Mouse (Mus musculus) lung, adult 18-20 months (tissue): ENCODE data around the gene Gng7.

Experiments
- DNase-seq, 2 experiments: peaks; one replicate each; pipeline ENCODE4 v3.0.0; 2022; ENCODE audit warnings: mixed read lengths in 2 of 2

Gng7 gene

DNA sequence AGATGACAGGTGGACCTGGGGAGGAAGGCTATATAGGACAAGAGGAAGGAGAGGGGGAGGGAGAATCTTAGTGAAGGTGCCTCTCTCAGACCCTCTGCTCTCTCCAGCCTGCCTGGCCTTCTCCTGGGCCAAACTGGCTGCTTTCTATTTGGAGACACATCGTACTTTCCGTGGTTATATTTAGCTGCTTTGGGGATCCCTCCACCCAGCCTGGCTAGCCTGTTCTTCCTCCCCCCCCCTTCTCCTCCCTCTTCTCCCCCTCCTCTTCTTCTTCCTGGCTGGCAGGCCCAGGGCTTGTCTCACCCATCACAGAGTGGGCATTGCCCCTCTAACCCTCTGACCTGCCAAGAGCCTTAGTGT, 73.8 kb downstream of the Gng7 start:
- no peak for DNase-seq

DNA sequence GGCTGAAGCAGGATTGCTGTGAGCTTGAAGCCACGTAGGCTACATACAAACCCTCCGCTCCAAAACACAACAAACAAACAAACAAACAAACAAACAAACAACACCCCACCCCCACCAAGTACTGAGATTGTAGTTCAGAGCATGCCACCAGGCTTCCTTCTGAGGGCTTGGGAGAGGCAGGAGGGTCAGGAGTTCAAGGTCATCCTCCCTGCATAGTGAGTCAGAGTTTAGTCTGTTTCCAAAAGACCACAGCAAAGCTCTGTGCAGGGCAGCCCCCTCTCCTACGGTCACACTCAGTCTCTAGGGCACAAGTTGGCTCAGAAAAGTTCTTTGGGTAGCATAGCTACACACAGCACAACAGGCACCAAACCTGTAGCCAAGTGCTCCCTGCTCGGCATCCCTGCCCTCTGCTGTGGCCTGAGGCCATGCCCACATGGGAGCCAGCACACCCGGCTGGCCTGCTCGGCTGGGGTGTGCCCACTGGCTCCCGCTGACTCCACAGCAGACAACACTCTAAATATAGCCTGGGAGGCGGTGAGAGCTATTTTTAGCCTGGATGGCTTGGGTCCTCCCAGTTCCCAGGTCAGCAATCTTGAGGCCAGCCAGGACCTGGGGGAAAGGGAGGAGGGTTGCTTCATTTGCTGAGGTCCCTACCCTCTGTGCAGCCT, 74.3 kb downstream of the Gng7 start:
- DNase-seq = peak; percentile 84 to 88

DNA sequence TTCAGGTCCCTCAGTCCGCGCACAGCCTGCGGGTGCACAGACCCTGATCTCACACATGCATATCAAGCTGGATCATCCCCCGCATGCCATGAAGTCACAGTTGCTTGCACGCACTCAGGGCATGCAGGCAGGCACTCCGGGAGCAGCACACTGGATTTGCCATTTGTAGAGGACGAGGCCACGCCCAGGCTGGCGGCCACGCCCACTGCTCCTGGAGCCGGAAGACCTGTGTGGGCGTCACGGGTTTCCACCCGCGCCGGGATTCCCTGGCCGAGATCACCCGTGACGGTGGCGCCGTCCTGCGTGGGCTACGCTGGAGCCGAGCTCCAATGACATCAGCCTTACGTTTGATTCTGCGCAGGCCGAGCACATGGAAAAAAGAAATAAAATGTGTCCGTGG, 75.1 kb downstream of the Gng7 start:
- DNase-seq = peak; percentile 90 to 94

DNA sequence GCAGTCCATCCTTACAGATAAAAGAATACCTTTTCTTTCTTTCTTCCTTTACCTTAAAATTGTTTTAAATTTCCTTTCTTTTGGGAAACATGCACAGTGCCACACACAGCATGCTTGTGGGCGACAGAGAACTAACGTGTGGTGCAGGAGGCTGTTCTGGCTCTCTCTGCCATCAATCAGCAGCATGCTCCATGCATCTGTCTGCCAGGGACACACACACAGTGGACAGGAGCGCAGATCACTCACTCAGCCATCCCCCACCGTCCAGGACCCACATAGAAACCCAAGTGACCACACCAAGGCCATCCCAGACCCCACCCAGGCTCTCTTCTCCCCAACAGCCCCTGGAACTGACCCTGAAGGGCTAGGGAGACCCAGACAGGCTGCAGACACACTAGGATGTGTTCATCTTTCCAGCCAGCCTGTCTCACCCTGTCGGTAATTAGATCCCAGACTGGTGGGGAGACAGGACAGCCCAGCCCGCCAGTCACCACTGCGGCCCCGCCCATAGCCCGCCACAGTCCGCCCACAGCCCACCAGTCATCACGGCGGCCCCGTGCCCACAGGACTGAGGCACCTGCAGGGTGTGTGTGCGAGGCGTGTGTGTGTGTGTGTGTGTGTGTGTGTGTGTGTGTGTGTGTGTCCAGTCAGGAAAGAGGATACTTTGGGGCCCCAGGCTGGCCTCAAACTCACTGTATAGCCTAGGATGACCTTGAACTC, 75.8 kb downstream of the Gng7 start:
- DNase-seq = no peak

DNA sequence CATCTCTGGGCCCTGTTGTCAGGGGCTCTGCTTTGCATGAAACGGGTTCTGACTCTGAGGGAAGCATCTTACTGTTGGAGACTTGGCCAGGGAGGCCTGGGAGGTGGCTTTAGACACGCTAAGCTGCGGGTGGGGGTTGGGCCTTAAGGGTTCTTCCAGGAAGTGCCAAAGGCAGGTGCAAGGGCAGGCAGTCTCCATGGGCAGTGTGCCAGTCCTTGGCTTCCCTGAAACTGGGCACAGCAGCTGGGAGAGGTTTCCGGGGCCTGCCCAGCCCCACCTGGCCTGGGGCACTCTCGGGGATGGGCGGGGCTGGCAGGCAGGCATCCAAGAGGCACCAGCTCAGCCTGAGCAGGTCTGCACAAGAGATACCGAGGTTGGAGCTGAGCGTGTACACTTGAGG, 77.1 kb downstream of the Gng7 start:
- DNase-seq = peak; percentile 93 to 96

DNA sequence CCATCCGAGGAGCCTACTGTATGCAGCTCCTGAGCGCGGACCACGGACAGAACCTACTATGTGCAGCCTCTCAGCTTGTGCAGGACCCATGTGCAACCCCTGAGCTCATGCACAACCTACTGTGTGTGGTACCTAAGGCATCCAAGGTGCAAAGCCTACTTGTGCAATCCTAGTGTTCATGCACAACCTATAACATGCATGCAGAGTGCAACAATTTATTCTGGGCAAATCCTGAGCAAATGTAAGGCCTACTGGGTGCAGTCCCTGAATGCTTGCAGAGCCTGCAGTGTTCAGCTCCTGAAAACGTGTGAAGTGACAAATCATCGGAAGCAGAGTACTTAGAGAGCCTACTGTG, 78.0 kb downstream of the Gng7 start:
- DNase-seq = no peak

DNA sequence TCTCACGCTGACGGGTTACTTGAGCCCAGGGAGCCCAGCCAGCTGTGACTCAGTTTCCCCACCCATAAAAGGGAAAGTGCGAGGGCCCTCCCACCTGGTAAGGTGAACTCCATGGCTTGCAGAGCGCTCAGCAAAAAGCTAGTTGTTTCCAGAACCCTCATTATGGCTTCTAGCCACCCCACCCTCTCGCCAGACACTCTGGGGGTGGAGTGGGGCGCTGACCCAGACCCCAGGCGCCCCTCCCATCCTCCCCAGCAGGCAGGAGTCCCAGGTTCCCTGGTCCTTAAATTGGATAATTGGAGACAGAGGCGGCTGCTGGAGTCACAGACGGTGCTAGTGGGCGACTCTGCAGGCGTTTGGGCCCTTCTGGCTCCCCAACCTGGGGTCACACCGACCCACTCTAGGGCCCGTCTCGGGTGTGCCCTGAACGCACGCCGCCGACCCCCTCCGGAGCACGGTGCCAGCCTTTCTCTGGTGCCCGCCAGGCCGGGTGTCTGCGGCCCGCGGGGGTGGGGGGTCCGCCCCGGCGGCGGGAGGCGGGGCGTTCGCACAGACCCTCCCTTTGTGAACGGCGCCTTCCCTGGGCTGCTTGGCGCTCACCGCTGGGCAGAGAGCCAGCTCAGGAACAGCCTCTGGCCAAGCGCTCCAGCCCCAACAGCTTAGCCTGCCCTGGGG, 78.5 kb downstream of the Gng7 start:
- peak; percentile 80 to 84 for DNase-seq

DNA sequence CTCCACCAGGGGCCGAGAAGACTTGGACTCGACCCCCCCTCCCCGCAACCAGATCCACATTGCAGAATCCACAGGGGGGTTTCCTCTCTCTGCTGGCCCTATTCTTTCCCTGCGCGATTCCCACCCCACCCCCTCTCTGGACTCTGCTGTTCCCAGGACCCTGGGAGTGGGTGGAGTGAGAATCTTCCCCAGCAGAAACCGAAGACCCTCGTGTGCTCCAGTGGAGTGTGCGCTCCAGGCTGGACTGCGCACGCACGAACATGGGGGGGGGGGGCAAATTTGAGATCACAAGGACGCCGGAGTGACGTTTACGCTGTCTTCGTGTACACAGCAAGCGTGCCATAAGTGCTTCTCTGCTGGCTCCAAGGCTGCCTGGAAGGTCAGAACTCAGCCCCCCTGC, 79.0 kb downstream of the Gng7 start:
- DNase-seq = no peak

DNA sequence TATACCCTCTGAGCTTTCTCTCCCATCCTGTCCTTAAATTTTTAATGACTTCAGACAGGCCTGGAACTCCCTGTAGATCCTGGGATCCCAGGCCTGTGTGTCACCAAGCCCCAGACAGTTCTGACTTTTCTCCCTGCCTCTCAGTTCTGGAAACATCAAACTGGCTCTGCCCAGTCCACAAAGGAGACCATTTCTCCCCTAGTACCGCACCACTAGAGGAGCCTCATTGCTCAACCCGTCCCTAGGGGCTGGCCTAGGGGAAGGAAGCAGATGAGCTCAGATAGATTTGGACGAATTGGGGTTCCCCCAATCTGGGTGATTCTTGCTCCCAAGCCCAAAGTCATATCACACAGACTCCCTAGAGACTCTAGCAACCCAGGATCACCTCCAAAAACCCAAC, 79.5 kb downstream of the Gng7 start:
- no peak for DNase-seq

DNA sequence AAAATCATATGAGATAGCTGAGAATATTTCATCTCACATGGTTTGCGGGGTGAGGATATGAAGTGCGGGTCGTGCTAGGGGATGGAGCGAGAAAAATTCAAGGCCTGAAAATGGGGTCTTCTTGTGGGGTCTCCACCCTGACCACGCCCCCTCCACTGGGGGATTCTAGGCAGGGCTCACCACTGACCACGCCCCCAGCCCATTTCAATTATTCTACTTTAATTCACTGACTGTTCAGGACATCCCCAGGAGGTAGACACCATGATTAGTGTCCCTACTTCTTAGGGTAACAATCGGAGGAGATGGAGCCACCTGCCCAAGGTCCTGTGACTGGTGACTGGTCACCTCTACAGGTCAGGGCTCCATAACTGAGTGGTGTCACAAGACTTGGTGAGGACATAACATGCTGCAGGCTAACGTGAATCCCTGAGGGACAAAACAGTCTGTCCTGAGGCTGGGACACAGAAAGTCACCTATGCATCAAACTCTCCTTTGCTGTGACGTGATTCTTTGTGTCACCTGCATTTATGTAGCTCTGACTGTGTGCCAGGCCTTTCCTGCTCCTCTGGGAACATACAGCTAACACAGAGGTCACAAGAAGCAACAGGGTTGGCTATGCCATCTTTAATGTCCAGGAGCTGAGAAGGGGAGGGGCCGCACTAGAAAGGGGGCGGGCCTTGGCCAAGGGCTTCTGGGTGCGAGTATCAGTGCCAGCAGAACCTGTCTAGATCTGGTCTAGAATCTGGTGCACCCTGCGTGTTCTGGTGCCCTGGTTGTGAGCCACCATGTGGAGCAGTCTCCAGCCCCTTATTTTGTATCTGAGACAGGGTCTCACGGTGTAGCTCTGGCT, 80.4 kb downstream of the Gng7 start:
- peak in 1 of 2 experiments; percentile 43 for DNase-seq

DNA sequence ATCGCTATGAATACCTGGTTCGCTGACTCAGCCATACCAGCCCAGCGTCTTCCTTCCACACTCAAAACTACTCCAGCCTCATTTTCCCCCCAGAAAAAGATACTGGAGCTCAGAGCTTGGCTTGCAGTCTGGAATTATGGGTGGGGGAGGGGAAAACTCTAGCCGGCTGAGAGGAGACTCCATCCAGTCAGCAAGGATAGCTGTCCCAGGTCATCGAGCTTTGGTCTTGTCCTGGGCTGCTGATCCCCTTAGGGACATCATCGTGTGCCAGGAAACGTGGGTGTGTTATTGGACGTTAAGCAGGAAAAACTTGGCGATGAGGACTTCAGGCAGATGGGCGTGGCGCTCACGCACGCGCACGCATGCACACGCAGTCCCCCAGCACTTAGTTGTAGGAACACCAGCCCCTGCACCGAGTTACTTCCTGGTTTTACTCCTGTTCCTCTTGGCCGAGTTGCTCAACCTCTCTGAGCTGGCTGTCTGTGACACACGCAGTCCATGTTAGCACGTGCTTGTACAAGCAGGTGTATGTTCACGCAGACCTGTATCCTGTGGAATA, 81.2 kb downstream of the Gng7 start:
- peak; percentile 72 to 82 for DNase-seq

DNA sequence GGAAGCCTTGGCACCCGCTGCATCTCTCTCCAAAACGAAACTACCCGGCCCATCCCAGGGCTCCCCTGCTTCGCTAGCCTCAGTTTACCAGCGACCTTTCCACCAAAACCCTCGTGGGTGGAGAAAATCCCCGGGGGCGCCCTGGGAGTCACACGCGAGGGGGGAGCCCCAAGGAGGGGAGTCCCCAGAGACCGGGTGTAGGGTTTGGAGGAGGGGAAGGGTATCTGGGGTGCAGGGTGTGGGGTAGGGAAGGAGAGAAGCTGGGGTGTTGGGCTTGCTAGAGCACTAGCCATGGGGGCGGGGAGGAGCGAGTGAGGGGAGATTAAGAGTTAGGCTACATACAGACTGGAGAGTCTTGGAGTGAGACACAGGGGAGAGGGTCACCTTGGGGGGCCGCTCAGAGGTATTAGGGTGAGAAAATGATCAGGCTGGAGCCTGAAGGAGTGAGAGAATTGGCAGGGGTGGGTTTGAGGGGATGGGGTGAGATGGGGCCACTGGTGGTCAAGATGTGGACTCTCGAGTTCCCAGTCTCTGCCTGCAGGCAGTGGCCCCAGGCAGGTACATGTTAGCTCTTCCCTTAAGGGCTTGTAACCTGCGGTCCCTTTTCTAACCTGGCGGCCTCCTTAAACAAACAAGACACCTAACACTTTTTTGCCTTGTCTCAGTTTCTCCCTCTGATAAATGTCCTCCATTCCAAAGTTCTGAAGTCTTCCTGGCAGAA, 81.9 kb downstream of the Gng7 start:
- peak in 1 of 2 experiments; percentile 33 for DNase-seq

DNA sequence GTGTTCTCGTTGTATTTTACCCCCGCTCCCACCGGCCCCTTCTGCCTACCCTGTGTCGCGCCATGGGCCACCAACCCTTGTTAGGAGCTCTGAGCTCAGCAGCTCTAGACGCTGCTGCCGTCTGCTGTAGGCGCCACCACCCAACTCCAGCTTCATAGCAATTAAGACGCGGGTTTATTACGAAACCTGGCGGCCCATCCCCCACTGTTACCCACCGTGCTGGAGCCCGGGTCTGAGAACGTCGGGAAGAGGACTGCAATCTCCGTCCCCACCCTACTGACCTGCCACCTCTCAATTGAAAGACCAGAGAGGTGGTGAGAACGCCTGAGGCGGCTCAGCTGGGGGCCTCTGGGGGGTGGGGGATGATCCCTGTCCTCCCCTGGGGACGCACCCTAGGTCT, 82.5 kb downstream of the Gng7 start:
- DNase-seq = peak; percentile 70 to 75

DNA sequence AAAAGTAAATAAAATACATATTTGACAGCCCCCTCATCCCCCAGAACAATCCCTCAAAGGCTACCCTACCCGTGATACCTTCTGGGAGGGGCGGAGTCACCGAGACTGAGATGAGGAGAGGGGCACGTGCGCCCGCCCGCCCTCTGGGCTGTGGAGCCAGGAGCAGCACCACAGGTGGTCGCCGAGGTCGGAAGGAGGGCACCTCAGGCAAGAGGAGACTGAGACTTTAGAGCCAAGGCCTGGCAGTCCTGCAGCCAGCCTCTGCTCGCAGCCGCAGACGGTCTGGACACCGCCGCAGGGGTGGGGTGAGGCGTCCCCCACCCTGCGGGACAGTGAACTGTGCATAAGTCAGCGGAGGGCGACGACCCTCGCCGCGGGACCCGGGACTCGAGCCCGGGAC, 83.0 kb downstream of the Gng7 start:
- peak in 1 of 2 experiments; percentile 34 for DNase-seq

DNA sequence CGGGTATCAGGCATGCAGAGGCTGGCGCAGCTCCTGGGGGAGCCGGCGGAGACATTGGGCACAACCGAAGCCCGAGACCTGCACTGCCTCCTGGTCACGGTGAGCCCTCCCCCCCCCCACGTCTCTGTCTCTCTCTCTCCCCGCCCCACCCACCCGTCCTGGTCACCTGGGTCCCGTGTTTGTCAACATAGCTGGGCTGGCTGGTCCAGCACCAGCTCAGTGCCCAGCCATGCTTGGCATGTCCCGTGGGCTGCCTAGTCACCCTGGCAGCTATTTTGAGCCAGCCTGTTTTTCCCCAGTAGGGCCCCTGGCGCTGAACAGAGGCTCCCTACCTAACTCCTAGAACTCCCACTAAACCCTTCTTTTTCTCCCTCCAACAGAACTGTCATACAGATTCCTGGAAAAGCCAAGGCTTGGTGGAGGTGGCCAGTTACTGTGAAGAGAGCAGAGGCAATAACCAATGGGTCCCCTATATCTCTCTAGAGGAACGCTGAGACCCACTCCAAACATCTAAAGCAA, 83.5 kb downstream of the Gng7 start:
- DNase-seq = peak; percentile 44 to 60

DNA sequence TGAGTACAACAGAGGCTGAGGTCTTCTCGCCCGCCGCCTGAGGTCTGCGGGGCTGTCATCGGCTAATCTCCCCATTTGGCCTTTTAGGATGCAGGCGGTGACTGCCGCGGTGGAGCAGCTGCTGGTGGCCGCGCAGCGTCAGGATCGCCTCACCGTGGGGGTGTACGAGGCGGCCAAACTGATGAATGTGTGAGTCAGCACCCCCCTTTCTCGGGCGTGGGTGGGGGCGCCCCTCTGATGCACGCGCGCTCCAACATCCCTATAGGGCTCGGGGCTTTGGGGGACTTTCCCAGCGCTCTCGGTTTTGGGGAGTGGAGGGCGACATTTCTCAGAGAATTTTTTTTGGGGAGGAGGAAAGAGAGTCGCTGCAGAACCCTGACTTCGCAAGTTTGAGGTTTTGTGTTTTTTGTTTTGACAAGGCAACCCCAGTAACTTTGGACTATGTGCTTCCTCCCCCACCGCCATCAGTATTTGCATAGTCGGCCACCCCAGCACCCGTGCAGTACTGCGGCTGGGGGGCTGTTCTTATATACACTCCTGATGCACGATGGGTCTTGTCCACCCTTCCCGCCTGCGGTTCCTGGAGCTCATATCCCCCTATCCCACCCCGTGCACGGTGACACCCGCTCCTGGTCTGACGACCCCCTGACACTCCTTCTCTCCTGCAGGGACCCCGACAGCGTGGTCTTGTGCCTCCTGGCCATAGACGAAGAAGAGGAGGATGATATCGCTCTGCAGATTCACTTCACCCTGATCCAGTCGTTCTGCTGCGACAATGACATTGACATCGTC, 84.2 kb downstream of the Gng7 start:
- DNase-seq = peak; percentile 51 to 53

DNA sequence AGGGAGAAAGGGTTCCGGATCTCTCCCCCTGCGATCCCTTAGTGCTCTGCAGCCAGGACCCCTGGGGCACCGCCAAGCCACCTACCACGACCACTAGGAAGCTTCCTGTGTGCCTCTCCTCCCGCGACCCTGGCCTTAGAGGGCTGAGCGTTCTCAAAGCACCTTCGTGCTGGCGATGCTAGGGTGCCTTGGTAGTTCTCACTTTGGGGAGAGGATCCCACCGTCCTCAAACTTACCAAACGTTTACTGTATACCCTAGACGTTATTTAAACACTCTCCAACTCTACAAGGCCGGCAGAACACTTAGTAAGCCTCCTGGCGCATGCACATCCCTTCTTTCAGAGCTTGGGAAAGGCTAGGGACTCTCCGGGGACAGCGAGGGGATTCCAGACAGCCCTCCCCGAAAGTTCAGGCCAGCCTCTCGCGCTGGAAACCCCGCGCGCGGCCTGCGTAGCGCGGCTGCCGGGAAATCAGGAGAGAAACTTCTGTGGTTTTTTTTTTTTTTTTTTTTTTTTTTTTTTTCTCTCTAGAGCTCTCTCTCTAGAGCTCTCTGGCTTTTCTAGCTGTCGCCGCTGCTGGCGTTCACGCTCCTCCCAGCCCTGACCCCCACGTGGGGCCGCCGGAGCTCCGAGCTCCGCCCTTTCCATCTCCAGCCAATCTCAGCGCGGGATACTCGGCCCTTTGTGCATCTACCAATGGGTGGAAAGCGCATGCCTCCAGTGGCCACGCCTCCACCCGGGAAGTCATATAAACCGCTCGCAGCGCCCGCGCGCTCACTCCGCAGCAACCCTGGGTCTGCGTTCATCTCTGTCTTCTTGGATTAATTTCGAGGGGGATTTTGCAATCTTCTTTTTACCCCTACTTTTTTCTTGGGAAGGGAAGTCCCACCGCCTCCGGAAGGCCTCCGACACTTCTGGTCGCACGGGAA, 85.2 kb downstream of the Gng7 start, which contains the start of gene Gadd45b:
Gene Gadd45b, plus strand, starts transcription at position 775 of the 928 bp plus-strand sequence.
- peak; percentile 99 for DNase-seq

DNA sequence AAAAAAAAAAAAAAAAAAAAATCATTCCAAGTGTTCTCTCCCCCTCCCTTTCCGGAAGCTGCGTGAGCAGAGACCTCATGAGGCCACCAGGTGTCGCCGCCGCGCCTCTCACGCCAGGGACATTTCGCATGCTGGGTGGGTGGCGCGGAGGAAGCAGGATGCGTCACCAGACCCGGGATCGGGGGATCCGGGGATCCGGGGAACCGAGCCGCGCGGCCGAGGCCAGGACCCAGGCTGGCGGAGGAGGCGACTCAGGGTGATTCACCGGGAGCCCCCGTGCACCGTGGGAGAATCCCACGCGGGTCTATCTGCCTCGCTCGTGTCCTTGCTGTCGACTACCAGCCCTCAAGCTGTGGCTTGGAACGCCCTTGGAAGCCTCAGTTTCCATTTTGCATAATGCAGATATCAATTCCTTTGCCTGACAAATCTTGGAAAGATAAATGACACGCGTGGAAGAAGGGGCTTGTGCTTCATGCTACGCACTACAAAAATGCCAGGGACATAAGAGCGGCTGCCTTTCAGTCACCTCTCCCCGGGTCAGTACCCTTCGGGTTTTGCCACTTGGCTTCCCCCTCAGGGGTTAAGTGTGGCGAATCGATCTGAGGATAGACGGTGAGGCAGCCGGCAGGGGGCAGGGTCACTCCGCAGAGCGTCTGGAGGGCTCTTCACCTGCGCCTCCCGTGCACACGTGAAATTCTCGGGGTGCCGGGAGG, 86.0 kb downstream of the Gng7 start:
- DNase-seq = peak; percentile 90 to 93

DNA sequence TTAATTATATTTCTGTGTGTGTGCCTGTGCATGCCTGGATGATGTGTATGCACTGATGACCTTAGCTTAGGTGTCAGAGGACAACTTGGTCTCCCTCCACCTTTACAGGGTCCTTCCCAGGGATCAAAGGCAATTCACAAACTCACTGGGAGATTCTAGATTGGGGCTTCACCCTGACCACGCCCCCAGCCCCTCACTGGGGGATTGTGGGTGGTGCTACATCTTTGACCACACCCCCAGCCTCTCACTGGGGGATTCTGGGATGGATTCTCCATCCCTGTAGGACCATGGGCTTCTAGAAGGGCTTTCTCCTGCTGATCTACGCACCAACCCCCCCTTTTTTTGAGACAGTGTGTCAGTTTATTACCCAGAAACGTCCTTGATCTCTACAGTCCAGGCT, 89.3 kb downstream of the Gng7 start:
- DNase-seq = no peak
